Mouse (Mus musculus): ENCODE measurements at regions not wholly inside any gene's neighbourhood (a gene's known extent, or its start where the extent isn't known, plus 50 kb on each side); places are given as distances from the start of the nearest gene placed in this dataset.

- H3K9me3 ChIP-seq (replicated peaks): no peaks in the 10 kb centered on the region
- H3K9ac ChIP-seq: no peak overlapping the region
- ATAC-seq: no peak
- no peaks in the 10 kb centered on the region for H3K36me3 ChIP-seq (ENCODE audit: poor library complexity, severe bottlenecking)
- peaks cover 15% of the 10 kb centered on the region for H3K4me1 ChIP-seq
- 91% methylated on average over 2 of the region's 2 CpGs for WGBS
- H3K27ac ChIP-seq: no peak overlapping the region
- H3K27me3 ChIP-seq: peaks cover 25% of the 10 kb centered on the region; the same call in 1 of the 2 replicates
- no peak overlapping the region for H3K4me3 ChIP-seq
- H3K4me2 ChIP-seq: no peak overlapping the region
These were observed 127.1 kb upstream of the Ncam1 start for GRCm38 (mm10) chr9:49925796-49926195.

DNA sequence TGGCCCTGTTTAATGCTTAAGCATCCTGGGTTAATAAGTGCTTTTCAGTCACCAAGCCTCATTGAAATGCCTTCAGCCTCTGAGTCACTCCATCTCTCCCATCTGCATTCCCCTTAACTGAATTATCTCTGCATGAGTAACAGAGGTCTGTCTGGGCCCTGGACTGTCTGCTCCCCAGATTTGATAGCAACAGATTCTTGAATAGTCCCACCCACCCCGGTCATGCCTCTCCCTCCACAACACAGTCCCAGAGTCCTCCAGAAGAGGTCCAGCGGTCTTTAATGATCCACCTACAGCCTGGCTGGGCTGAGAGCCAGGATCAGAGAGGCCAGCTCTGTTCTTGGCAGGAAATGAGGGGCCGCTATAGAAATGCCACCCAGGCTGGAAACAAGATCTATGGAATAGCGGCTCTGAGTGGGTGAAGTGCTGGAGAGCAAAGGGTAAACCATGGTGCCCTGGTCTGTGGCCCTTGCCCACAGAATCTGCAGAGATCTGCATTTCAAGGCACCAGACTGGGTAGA lies 125.3 kb upstream of the Ncam1 start:
- Histone ChIP-seq H3K4me1 (peaks cover 15% of the 10 kb centered on the region), H3K9ac (no peak overlapping the region), H3K27me3 (0 out of 2 replicates have a peak, but pooled peaks cover 12% of the 10 kb centered on the region), H3K4me3 (no peak overlapping the region), H3K9me3 (replicated peaks) (no peaks in the 10 kb centered on the region), H3K27ac (no peak overlapping the region), H3K36me3 (ENCODE audit: poor library complexity, severe bottlenecking) (no peaks in the 10 kb centered on the region), H3K4me2 (no peak overlapping the region)
- ATAC-seq: 0 out of 2 replicates have a peak, but pooled peaks have one; percentile 36
- WGBS: 45% methylated on average over 4 of the region's 4 CpGs

DNA sequence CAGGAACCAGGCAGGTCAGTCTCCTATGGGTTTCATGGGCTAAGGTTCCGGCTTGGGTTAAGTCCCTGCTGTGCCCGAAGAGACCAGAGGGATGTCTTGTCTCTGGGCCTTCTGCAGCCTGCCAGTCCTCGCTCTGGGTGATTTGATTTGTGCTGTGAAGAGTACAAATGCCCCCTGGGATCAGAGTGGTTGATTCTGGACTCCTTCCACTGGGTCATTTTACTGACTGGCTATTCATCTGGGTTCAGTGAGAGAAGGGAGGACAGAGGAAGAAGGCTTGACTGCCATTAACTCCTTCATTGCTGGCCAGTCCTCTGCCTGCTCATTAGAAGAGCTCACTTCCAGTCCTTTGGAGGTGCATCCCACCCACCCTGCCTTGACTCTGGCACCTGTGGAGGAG lies 124.0 kb upstream of the Ncam1 start:
- no peak overlapping the region for H3K4me2 ChIP-seq
- H3K9me3 ChIP-seq (replicated peaks): no peaks in the 10 kb centered on the region
- 0 out of 2 replicates have a peak, but pooled peaks cover 12% of the 10 kb centered on the region for H3K27me3 ChIP-seq
- WGBS: 53% methylated on average over 3 of the region's 3 CpGs
- H3K4me1 ChIP-seq: peaks cover 9% of the 10 kb centered on the region
- H3K9ac ChIP-seq: no peak overlapping the region
- no peak for ATAC-seq
- no peak overlapping the region for H3K27ac ChIP-seq
- H3K4me3 ChIP-seq: no peak overlapping the region
- no peaks in the 10 kb centered on the region for H3K36me3 ChIP-seq (ENCODE audit: poor library complexity, severe bottlenecking)

DNA sequence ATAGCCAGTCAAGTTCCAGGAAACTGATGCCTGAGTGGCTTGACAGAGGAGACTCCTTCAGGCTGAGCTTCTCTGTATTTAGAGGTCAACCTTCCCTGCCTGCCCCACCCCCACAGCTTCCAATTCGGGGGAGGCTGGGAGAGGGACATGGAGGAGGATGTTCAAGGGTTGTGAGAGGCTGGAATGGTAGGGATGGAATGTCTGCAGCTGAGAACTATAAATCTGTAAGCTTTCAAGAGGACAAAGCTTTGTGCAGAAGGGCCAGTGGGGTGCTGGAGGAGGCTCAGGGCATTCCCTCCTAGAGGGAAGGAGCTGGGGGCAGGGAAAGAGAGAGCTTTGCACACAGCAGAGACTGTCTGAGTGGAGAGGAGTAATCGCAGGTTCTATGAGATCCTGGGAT lies 123.4 kb upstream of the Ncam1 start:
- no peak for ATAC-seq
- 17% methylated on average over 2 of the region's 2 CpGs for WGBS
- H3K27me3 ChIP-seq: 0 out of 2 replicates have a peak, but pooled peaks cover 12% of the 10 kb centered on the region
- H3K27ac ChIP-seq: no peak overlapping the region
- H3K4me2 ChIP-seq: no peak overlapping the region
- peaks cover 9% of the 10 kb centered on the region for H3K4me1 ChIP-seq
- no peaks in the 10 kb centered on the region for H3K36me3 ChIP-seq (ENCODE audit: poor library complexity, severe bottlenecking)
- H3K4me3 ChIP-seq: no peak overlapping the region
- H3K9ac ChIP-seq: no peak overlapping the region
- no peaks in the 10 kb centered on the region for H3K9me3 ChIP-seq (replicated peaks)

DNA sequence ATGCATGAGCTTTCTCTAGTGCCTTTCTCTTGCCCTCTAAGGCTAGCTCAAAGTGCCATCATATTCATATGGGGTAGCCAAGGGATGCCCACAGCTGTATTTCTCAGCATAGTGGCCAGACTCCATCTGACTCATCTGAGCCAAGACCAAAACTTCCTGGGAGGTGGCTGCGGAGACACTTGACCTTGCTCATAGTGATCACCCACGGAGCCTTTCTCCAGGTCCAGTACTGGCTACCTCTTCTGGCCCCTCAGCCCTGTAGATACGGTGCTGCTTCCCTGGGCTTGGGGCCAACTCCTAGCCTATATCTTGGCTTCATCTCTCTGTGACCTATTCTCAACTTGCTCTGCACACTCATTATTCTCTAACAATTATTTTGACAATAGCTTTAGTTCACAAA lies 122.6 kb upstream of the Ncam1 start:
- H3K9me3 ChIP-seq (replicated peaks): no peaks in the 10 kb centered on the region
- no peak overlapping the region for H3K27ac ChIP-seq
- no peak overlapping the region for H3K9ac ChIP-seq
- H3K4me3 ChIP-seq: no peak overlapping the region
- WGBS: 83% methylated on average over 3 of the region's 3 CpGs
- 0 out of 2 replicates have a peak, but pooled peaks cover 8% of the 10 kb centered on the region for H3K27me3 ChIP-seq
- peaks cover 9% of the 10 kb centered on the region for H3K4me1 ChIP-seq
- H3K4me2 ChIP-seq: no peak overlapping the region
- ATAC-seq: no peak
- no peaks in the 10 kb centered on the region for H3K36me3 ChIP-seq (ENCODE audit: poor library complexity, severe bottlenecking)

- H3K27me3 ChIP-seq: no peaks in the 10 kb centered on the region
- 81% methylated on average over 4 of the region's 4 CpGs for WGBS
- no peak overlapping the region for H3K4me2 ChIP-seq
- no peaks in the 10 kb centered on the region for H3K9me3 ChIP-seq (replicated peaks)
- no peak overlapping the region for H3K4me3 ChIP-seq
- no peaks in the 10 kb centered on the region for H3K36me3 ChIP-seq (ENCODE audit: poor library complexity, severe bottlenecking)
- no peaks in the 10 kb centered on the region for H3K4me1 ChIP-seq
- H3K27ac ChIP-seq: no peak overlapping the region
- ATAC-seq: no peak
- no peak overlapping the region for H3K9ac ChIP-seq
These were observed 116.5 kb upstream of the Ncam1 start for GRCm38 (mm10) chr9:49915046-49915719.

GRCm38 (mm10) chr9:49913677-49914076 lies 115.0 kb upstream of the Ncam1 start:
- no peaks in the 10 kb centered on the region for H3K9me3 ChIP-seq (replicated peaks)
- H3K4me2 ChIP-seq: no peak overlapping the region
- 89% methylated on average over 4 of the region's 4 CpGs for WGBS
- no peaks in the 10 kb centered on the region for H3K4me1 ChIP-seq
- no peak overlapping the region for H3K9ac ChIP-seq
- no peak overlapping the region for H3K27ac ChIP-seq
- H3K36me3 ChIP-seq (ENCODE audit: poor library complexity, severe bottlenecking): no peaks in the 10 kb centered on the region
- ATAC-seq: no peak
- H3K27me3 ChIP-seq: no peaks in the 10 kb centered on the region
- H3K4me3 ChIP-seq: no peak overlapping the region

DNA sequence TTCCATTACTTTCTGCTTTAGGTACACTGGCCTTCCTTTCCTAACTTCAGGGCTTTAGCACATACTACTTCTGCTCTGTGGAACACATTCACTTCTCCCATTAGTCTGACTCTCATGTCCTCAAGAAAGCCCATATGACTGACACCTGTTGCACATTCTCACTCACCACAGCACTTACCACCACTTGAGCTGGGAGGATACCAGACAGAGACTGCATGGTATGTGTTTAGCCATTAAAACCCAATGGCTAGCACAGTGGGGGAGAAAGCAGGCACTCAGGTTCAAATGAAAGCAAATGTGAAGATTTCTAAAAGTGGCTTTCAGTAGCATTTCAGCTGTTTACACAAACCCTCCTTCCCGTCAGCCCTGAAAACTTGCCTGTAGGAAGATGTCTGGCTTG lies 113.6 kb upstream of the Ncam1 start:
- Histone ChIP-seq H3K4me2 (no peak overlapping the region), H3K27me3 (no peaks in the 10 kb centered on the region), H3K27ac (no peak overlapping the region), H3K9me3 (replicated peaks) (no peaks in the 10 kb centered on the region), H3K9ac (no peak overlapping the region), H3K4me3 (no peak overlapping the region), H3K36me3 (ENCODE audit: poor library complexity, severe bottlenecking) (no peaks in the 10 kb centered on the region), H3K4me1 (no peaks in the 10 kb centered on the region)
- WGBS: 87% methylated on average over 1 of the region's 1 CpGs
- no peak for ATAC-seq

DNA sequence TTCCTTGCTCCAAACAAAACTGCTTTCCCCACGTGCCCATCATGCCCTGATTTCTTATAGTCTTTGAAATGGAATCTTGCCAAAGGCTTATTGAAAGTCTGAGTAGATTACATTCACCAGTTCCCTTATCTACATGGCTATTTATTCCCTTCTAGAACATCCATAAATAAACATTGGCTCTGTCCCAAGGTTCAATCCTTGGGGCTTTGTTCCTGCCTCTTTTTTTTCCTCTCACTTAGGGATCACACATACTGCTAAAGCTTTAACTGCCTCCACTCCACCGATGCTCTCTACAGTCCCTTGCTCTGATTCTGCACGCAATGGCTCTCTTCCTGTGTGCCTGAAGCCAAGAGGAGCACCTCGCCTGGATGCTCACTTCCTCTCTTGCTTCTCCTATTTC lies 107.6 kb upstream of the Ncam1 start:
- H3K36me3 ChIP-seq (ENCODE audit: poor library complexity, severe bottlenecking): no peaks in the 10 kb centered on the region
- H3K9ac ChIP-seq: no peak overlapping the region
- no peak for ATAC-seq
- 51% methylated on average over 4 of the region's 4 CpGs for WGBS
- H3K27me3 ChIP-seq: no peaks in the 10 kb centered on the region
- H3K4me3 ChIP-seq: no peak overlapping the region
- H3K27ac ChIP-seq: no peak overlapping the region
- H3K4me2 ChIP-seq: no peak overlapping the region
- 0 out of 2 replicates have a peak, but pooled peaks cover 4% of the 10 kb centered on the region for H3K4me1 ChIP-seq
- no peaks in the 10 kb centered on the region for H3K9me3 ChIP-seq (replicated peaks)

GRCm38 (mm10) chr9:49905703-49906102 lies 107.0 kb upstream of the Ncam1 start:
- H3K9ac ChIP-seq: no peak overlapping the region
- no peak overlapping the region for H3K4me2 ChIP-seq
- ATAC-seq: no peak
- H3K9me3 ChIP-seq (replicated peaks): no peaks in the 10 kb centered on the region
- no peak overlapping the region for H3K27ac ChIP-seq
- H3K27me3 ChIP-seq: no peaks in the 10 kb centered on the region
- 88% methylated on average over 4 of the region's 4 CpGs for WGBS
- H3K4me1 ChIP-seq: peaks cover 8% of the 10 kb centered on the region; the same call in 1 of the 2 replicates
- no peaks in the 10 kb centered on the region for H3K36me3 ChIP-seq (ENCODE audit: poor library complexity, severe bottlenecking)
- no peak overlapping the region for H3K4me3 ChIP-seq

DNA sequence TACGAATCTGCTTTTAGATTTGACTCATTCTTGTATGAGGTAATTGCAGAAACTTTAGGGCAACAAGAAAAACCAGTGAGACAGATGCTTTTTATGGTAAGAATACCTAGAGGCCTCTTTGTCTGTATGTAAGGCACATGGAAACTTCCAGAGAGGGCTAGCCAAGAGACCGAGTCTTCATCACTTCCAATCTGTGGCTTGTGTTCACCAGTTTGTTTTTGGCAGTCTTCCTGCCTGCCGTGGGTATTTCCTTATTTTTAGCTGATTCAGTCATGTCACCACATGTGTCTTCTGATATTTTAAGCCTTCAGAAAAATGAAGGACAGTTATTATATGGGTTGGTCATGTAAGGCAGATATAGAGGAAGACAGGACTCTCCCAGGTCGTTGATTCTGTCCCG lies 100.2 kb upstream of the Ncam1 start:
- Histone ChIP-seq H3K27ac (no peak overlapping the region), H3K9ac (no peak overlapping the region), H3K4me1 (peaks cover 9% of the 10 kb centered on the region; the same call in 1 of the 2 replicates), H3K4me3 (no peak overlapping the region), H3K9me3 (replicated peaks) (0 out of 2 replicates have a peak, but pooled peaks cover 3% of the 10 kb centered on the region), H3K27me3 (no peaks in the 10 kb centered on the region), H3K36me3 (ENCODE audit: poor library complexity, severe bottlenecking) (no peaks in the 10 kb centered on the region), H3K4me2 (no peak overlapping the region)
- no peak for ATAC-seq
- 85% methylated on average over 5 of the region's 5 CpGs for WGBS

- peak; percentile 53; the same call in 1 of the 2 replicates for ATAC-seq
- WGBS: 59% methylated on average over 12 of the region's 12 CpGs
- Histone ChIP-seq H3K27me3 (peaks cover 13% of the 10 kb centered on the region; the same call in 1 of the 2 replicates), H3K4me3 (no peak overlapping the region), H3K9ac (no peak overlapping the region), H3K4me2 (no peak overlapping the region), H3K36me3 (ENCODE audit: poor library complexity, severe bottlenecking) (no peaks in the 10 kb centered on the region), H3K9me3 (replicated peaks) (no peaks in the 10 kb centered on the region), H3K27ac (peak overlapping the region; percentile 48; the same call in 1 of the 2 replicates), H3K4me1 (peaks cover 15% of the 10 kb centered on the region)
These were observed 86.0 kb upstream of the Ncam1 start for GRCm38 (mm10) chr9:49884516-49885343.

All from forebrain, embryonic 13.5 days (tissue).